Mouse (Mus musculus) ZHBTc4 (cell line): ENCODE data around the gene Gsdmc3.
"Not testable (repeated sequence)": the region's sequence is repeated elsewhere in the genome, so short reads cannot be mapped to it uniquely, and the experiment has no call there.

Experiments used
- DNase-seq: peaks from one replicate; pipeline ENCODE4 v3.0.0-alpha.2; 2011; ENCODE audit warnings: low read depth, low spot score

Gene Gsdmc3

DNA sequence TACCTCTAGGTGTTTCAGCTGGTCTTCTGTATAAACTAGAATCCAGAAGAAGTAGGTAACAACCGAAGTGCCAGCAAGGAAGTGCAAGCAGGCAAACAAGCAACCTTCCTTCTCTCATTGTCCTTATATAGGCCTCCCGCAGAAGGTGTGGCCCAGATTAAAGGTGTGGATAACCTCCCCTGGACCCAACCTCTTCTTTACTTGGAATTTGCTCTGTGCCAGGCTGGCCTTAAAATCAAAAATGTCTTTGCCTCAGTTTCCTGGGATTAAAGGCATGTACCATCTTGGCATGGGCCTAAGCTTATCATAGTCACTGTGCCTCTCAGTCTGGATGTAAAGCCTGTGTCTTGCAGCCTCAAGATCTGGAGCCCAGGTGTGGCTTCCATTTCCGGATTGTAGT, at the start of gene Gsdmc3:
TSS of gene Gsdmc3 (minus strand) at position 101 of the 400 bp plus-strand sequence.
- not testable (repeated sequence) for DNase-seq

DNA sequence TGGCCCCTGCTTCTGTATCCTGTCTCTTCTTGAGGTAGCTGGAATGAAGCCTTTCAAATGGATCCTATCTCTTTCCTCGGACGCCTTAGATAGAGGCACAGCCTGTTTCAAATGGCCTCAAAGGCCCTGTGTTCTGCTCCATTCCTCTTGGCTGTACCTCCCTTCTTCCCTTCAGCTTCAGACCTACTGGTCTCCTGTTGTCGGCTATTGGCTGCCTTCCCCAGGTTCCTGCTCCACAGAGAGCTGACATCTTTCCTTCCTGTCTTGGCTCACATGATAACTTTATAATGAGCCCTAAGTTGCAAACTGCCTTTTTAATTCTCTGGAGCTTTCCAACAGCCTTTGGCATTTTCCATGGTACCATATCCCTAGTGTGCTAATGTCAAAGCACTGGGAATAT, 47.8 kb upstream of the Gsdmc3 start:
- DNase-seq, result no peak

DNA sequence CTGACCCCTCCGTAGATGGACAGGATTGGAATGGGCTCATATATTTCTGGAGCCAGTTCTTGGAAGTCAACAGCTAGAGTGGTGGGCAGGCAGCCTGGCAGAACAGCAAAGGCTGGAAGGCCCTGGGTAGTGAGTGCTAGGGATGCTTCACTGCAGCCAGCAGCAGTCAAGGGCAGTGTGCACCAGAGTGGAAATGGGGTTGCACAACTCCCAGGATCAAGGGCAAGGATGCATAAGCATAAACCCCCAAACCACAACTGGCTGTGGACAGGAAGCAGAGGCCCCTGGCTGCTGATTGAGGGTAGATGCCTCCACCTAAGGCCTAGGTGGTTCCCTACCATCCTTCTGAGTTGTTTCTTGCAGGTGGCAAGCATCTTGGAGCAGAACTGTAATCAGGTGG, 46.1 kb upstream of the Gsdmc3 start:
- DNase-seq, result no peak

DNA sequence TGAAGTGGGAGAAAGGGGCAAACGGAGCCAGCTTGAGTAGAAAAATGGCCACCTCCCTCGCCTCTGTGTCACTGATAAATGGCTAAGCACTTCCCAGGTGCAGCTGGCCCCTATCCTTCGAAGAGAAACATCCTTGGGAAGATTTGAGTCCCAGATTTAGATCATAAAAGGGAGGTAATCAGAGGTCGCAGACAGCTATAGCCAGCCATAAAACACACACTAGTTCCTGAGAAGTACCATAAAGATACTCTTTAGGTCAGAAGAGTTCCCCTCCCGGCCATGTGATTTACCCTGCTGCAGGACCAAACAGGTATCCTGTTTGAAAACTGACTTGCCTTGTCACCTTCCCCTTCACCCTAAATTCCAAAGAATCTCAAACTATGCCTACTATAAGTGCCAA, 43.3 kb upstream of the Gsdmc3 start:
- not testable (repeated sequence) for DNase-seq

DNA sequence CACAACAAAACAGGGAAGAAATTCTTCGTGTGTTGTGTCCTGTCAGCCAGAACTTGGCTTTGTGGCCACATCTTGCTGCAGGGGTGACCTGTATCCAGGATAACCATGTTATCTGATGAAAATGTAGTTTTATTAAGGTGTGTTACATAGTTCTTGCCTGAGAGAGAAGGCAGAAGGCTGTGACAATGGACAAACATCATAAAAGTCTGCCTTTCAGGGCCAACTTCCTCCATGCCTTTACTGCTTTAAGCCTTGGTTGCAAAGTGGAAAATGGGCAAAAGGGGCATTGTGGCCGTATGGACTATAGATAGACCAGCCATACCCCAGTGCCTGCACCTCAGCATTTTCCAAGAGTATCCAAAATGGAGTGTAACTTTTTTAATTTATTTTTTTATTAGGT, 41.4 kb upstream of the Gsdmc3 start:
- DNase-seq, result not testable (repeated sequence)

DNA sequence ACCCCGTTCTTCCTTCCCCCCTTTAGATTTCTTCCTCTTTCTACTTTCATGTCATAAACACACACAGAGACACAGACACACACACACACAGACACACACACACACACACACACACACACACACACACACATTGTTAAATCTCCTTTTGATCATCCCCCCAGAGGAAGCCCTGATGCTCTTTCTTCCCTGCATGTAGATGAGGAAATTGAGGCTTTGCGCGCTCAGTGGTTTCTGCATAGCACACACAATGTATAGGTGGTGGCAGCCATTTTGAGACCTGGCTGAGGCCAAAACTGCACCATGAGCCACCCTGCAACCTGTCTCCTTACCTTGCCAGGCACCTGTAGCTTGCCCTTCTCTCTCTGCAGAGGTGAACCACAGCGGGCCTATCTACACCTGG, 38.2 kb upstream of the Gsdmc3 start:
- not testable (repeated sequence) for DNase-seq

DNA sequence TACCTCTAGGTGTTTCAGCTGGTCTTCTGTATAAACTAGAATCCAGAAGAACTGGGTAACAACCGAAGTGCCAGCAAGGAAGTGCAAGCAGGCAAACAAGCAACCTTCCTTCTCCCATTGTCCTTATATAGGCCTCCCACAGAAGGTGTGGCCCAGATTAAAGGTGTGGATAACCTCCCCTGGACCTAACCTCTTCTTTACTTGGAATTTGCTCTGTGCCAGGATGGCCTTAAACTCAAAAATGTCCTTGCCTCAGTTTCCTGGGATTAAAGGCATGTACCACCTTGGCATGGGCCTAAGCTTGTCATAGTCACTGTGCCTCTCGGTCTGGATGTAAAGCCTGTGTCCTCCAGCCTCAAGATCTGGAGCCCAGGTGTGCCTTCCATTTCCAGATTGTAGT, 33.8 kb upstream of the Gsdmc3 start, which contains the start of gene Gsdmc4:
TSS of gene Gsdmc4 (minus strand) at position 101 of the 400 bp plus-strand sequence.
- not testable (repeated sequence) for DNase-seq

DNA sequence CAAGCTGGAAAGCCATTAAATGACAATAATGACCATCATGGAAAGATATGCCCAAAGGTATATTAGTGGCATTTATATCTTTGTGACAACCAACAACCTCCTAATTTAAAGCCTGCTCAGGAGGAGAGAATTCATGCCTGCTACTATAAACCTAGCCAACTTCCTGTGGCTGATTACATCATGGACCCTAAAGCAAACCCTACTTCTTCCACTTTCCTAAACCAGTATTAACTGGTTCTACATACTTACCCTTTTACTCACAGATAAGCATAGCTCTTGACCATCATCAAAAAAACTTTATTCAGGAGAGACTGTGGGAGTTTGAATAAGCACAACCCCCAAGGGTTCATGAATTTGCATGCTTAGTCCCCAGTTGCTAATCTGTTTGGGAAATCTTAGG, 31.5 kb upstream of the Gsdmc3 start:
- DNase-seq, result not testable (repeated sequence)

DNA sequence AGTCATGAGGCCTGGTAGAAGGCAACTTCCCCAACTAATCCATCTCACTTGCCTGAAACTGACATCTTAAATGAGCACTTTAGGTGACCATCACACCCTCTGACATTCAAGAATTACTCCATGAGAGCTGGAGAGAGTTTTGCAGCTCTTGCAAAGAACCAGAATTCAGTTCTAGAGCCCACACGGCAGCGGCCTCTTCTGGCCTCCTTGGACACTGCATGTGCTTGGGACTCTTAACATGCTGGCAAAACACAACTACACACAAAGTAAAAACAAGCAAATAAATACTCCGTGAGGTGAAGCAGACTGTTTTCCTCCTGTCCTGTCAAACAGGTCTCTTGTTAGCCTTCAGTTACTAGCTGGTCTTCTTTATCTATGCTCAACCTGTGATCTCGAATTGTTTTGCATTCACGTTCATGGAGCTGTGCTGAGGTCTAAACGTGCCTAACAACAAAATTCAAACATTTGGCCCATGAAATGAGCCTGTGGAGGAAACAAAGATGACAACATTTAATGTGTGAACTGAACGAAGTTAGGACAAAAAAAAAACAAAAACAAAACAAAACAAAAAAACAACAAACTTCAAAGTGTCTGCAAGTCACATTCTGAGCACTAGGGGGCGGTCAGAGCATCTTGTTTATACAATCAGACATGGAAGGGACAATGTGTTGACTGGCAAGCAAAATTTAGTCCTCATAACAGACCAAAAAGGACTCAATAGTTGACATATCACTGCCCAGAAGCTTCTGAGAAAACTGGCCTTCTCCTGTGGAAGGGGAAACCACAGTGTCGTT, 17.4 kb upstream of the Gsdmc3 start:
- peak; percentile 69 for DNase-seq

DNA sequence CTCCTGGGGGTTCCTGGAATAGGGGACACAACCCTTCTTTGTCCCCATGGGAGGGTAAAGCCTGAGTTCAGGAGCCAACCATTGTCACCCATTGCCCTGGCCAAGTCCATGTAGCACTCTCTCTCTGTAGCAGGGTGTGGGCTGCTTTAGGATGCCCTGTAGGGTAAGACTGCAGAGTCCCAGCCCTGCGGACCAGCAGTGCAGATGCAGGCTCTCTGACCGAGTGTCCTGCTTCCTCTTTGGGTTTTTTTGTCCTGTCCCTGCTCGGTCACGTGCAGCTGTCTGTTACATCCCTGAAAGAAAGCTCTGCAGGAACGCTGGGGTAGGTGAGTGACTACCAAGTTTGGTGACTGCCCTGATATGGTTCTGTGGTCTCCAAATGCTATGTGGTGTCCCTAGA, 10.1 kb upstream of the Gsdmc3 start:
- not testable (repeated sequence) for DNase-seq

DNA sequence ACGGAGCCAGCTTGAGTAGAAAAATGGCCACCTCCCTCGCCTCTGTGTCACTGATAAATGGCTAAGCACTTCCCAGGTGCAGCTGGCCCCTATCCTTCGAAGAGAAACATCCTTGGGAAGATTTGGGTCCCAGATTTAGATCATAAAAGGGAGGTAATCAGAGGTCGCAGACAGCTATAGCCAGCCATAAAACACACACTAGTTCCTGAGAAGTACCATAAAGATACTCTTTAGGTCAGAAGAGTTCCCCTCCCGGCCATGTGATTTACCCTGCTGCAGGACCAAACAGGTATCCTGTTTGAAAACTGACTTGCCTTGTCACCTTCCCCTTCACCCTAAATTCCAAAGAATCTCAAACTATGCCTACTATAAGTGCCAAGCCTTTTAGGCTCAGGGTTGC, 9.6 kb upstream of the Gsdmc3 start:
- not testable (repeated sequence) for DNase-seq

DNA sequence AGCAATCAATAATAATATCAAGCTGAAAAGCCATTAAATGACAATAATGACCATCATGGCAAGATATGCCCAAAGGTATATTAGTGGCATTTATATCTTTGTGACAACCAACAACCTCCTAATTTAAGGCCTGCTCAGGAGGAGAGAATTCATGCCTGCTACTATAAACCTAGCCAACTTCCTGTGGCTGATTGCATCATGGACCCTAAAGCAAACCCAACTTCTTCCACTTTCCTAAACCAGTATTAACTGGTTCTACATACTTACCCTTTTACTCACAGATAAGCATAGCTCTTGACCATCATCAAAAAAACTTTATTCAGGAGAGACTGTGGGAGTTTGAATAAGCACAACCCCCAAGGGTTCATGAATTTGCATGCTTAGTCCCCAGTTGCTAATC, 2.2 kb downstream of the Gsdmc3 start:
- not testable (repeated sequence) for DNase-seq

DNA sequence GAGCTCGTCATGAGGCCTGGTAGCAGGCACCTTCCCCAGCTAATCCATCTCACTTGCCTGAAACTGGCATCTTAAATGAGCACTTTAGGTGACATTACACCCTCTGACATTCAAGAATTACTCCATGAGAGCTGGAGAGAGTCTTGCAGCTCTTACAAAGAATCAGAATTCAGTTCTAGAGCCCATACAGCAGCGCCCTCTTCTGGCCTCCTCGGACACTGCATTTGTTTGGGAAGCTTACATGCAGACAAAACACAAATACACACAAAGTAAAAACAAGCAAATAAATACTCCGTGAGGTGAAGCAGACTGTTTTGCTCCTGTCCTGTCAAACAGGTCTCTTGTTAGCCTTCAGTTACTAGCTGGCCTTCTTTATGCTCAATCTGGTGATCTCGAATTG, 16.4 kb downstream of the Gsdmc3 start:
- peak; percentile 65 for DNase-seq
